Mouse (Mus musculus): Measurements from ENCODE around the gene Zbtb1. TPM values are rescaled to one million over a fixed set of nuclear protein-coding genes. Genes with fewer than 3 reads are reported as not detected.

Gene Zbtb1
- polyA plus RNA-seq, 1 experiment from 2014 or later = 4.3 TPM

- WGBS (ENCODE audit: insufficient replicate concordance) = under 1% methylated on average over 60 of the region's 63 CpGs
- Histone ChIP-seq H3K27me3 (no peaks in the 10 kb centered on the region), H3K4me2 (peak overlapping the region; percentile 89), H3K4me3 (replicated peaks) (peak overlapping the region; percentile 91), H3K27ac (peak overlapping the region; percentile 97), H3K9ac (peak overlapping the region; percentile 98), H3K4me1 (replicated peaks) (peaks cover 74% of the 10 kb centered on the region), H3K36me3 (no peaks in the 10 kb centered on the region), H3K9me3 (replicated peaks) (no peaks in the 10 kb centered on the region)
- ATAC-seq (ENCODE audit: low read depth) = peak; percentile 57
- DNase-seq = peak; percentile 72
Measured at GRCm38 (mm10) chr12:76370831-76371571, 935 bp downstream of the Zbtb1 start.

- Histone ChIP-seq H3K27me3 (no peaks in the 10 kb centered on the region), H3K4me2 (peak overlapping the region; percentile 89), H3K36me3 (no peaks in the 10 kb centered on the region), H3K9me3 (replicated peaks) (no peaks in the 10 kb centered on the region), H3K4me3 (replicated peaks) (peak overlapping the region; percentile 91), H3K27ac (peak overlapping the region; percentile 97), H3K9ac (peak overlapping the region; percentile 98), H3K4me1 (replicated peaks) (peaks cover 74% of the 10 kb centered on the region)
- no peak for ATAC-seq (ENCODE audit: low read depth)
- 20% methylated on average over 7 of the region's 7 CpGs for WGBS (ENCODE audit: insufficient replicate concordance)
- no peak for DNase-seq
Measured at GRCm38 (mm10) chr12:76372046-76372445, 2.0 kb downstream of the Zbtb1 start.

DNA sequence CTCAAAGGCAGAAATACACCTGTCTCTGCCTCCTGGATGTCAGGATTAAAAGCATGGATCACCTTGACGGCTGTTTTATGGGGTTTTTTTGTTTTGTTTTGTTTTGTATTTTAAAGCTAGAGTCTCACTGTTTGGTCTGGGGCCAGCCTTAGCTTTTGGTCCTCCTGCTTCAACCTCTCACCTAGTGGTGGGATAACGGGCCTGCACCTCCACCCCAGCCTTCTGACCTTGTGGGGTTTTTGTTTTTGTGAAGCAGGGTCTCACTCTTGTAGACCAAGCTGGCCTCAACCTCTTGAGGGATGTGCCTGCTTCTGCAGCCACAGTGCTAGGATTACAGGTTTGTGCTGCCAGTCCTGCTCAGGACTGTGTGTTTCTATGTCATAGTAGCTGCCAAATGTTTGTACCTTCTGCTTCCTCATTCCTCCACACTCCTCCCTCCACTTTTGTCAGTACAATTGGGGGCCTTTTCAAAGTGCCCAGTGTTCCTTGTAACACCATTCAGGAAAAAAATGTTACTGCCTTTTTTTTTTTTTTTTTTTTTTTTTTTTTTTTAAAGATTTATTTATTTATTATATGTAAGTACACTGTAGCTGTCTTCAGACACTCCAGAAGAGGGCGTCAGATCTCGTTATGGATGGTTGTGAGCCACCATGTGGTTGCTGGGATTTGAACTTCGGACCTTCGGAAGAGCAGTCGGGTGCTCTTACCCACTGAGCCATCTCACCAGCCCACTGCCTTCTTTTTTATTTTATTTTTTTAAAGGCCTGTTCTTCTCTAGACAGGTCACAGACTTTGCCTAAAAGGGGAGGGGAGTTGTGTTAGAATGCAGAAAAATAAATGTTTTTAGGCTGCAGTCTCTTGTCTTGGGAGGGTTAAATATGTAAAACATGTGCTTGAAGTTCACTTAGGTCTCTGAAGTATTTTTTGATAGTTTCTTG is 3.1 kb downstream of the Zbtb1 start:
- Histone ChIP-seq H3K4me2 (peak overlapping the region; percentile 89), H3K27ac (peak overlapping the region; percentile 97), H3K9ac (peak overlapping the region; percentile 98), H3K9me3 (replicated peaks) (no peaks in the 10 kb centered on the region), H3K36me3 (no peaks in the 10 kb centered on the region), H3K4me3 (replicated peaks) (peak overlapping the region; percentile 91), H3K27me3 (no peaks in the 10 kb centered on the region), H3K4me1 (replicated peaks) (peaks cover 74% of the 10 kb centered on the region)
- no peak for DNase-seq
- ATAC-seq (ENCODE audit: low read depth) = no peak
- WGBS (ENCODE audit: insufficient replicate concordance) = 60% methylated on average over 7 of the region's 7 CpGs

GRCm38 (mm10) chr12:76373991-76374390 is 3.9 kb downstream of the Zbtb1 start:
- peak overlapping the region; percentile 54 for H3K4me2 ChIP-seq
- 69% methylated on average over 6 of the region's 6 CpGs for WGBS (ENCODE audit: insufficient replicate concordance)
- 0 out of 2 replicates have a peak, but pooled peaks cover 3% of the 10 kb centered on the region for H3K36me3 ChIP-seq
- H3K27me3 ChIP-seq = no peaks in the 10 kb centered on the region
- no peak for ATAC-seq (ENCODE audit: low read depth)
- no peak overlapping the region for H3K4me3 ChIP-seq (replicated peaks)
- no peaks in the 10 kb centered on the region for H3K9me3 ChIP-seq (replicated peaks)
- H3K27ac ChIP-seq = peak overlapping the region; percentile 83
- peak overlapping the region; percentile 15; the same call in 1 of the 2 replicates for H3K9ac ChIP-seq
- DNase-seq = no peak
- H3K4me1 ChIP-seq (replicated peaks) = peaks cover 74% of the 10 kb centered on the region

GRCm38 (mm10) chr12:76374911-76375310 is 4.8 kb downstream of the Zbtb1 start:
- Histone ChIP-seq H3K27ac (peak overlapping the region; percentile 83), H3K4me3 (replicated peaks) (peak overlapping the region; percentile 26), H3K36me3 (peaks cover 9% of the 10 kb centered on the region; the same call in 1 of the 2 replicates), H3K27me3 (no peaks in the 10 kb centered on the region), H3K9me3 (replicated peaks) (no peaks in the 10 kb centered on the region), H3K4me1 (replicated peaks) (peaks cover 84% of the 10 kb centered on the region), H3K4me2 (peak overlapping the region; percentile 54), H3K9ac (peak overlapping the region; percentile 53)
- WGBS (ENCODE audit: insufficient replicate concordance) = 53% methylated on average over 4 of the region's 4 CpGs
- no peak for DNase-seq
- ATAC-seq (ENCODE audit: low read depth) = no peak

GRCm38 (mm10) chr12:76375506-76375905 is 5.4 kb downstream of the Zbtb1 start:
- peaks cover 14% of the 10 kb centered on the region; the same call in 1 of the 2 replicates for H3K36me3 ChIP-seq
- H3K27ac ChIP-seq = peak overlapping the region; percentile 83
- 12% methylated on average over 3 of the region's 3 CpGs for whole genome bisulfite sequencing (ENCODE audit: insufficient replicate concordance)
- no peaks in the 10 kb centered on the region for H3K9me3 ChIP-seq (replicated peaks)
- H3K27me3 ChIP-seq = no peaks in the 10 kb centered on the region
- H3K4me1 ChIP-seq (replicated peaks) = peaks cover 90% of the 10 kb centered on the region
- peak overlapping the region; percentile 53 for H3K9ac ChIP-seq
- DNase-seq (peak; percentile 73), ATAC-seq (ENCODE audit: low read depth) (peak; percentile 73)
- H3K4me3 ChIP-seq (replicated peaks) = peak overlapping the region; percentile 26
- H3K4me2 ChIP-seq = peak overlapping the region; percentile 54

DNA sequence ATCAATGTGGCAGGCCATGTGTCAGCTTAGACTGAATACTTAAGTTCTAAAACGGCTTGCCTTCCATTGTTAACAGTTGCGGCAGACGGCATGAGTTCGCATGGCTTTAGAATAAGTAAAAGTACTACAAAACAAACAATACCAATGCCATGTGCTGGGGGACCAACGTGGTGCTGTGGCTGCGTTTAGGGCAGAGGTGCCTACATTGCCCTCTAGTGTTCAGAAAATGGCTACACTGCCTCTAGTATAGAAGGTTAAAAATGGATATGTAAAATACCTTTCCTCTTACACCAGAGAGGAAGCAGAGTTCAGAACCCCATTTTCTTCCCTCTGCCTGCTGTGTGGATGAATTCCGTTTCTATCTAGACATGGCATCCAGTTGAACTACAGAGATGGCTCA is 6.6 kb downstream of the Zbtb1 start:
- peak overlapping the region; percentile 52 for H3K9ac ChIP-seq
- DNase-seq = no peak
- peak overlapping the region; percentile 54 for H3K4me2 ChIP-seq
- no peaks in the 10 kb centered on the region for H3K9me3 ChIP-seq (replicated peaks)
- H3K4me3 ChIP-seq (replicated peaks) = no peak overlapping the region
- WGBS (ENCODE audit: insufficient replicate concordance) = 21% methylated on average over 7 of the region's 7 CpGs
- no peaks in the 10 kb centered on the region for H3K27me3 ChIP-seq
- peaks cover 14% of the 10 kb centered on the region; the same call in 1 of the 2 replicates for H3K36me3 ChIP-seq
- H3K4me1 ChIP-seq (replicated peaks) = peaks cover 90% of the 10 kb centered on the region
- peak overlapping the region; percentile 83 for H3K27ac ChIP-seq
- no peak for ATAC-seq (ENCODE audit: low read depth)

GRCm38 (mm10) chr12:76377059-76377458 is 7.0 kb downstream of the Zbtb1 start:
- no peak overlapping the region for H3K9ac ChIP-seq
- H3K27me3 ChIP-seq = no peaks in the 10 kb centered on the region
- no peak overlapping the region; the same call in 1 of the 2 replicates for H3K4me2 ChIP-seq
- H3K27ac ChIP-seq = peak overlapping the region; percentile 15; the same call in 1 of the 2 replicates
- H3K36me3 ChIP-seq = peaks cover 14% of the 10 kb centered on the region; the same call in 1 of the 2 replicates
- no peak overlapping the region for H3K4me3 ChIP-seq (replicated peaks)
- ATAC-seq (ENCODE audit: low read depth) = peak; percentile 7; the same call in 1 of the 2 replicates
- no peak for DNase-seq
- 85% methylated on average over 6 of the region's 6 CpGs for WGBS (ENCODE audit: insufficient replicate concordance)
- H3K9me3 ChIP-seq (replicated peaks) = no peaks in the 10 kb centered on the region
- H3K4me1 ChIP-seq (replicated peaks) = peaks cover 86% of the 10 kb centered on the region

GRCm38 (mm10) chr12:76377726-76378125 is 7.7 kb downstream of the Zbtb1 start:
- no peak overlapping the region for H3K4me2 ChIP-seq
- DNase-seq (no peak), ATAC-seq (ENCODE audit: low read depth) (no peak)
- WGBS (ENCODE audit: insufficient replicate concordance) = 87% methylated on average over 3 of the region's 3 CpGs
- peaks cover 14% of the 10 kb centered on the region; the same call in 1 of the 2 replicates for H3K36me3 ChIP-seq
- H3K4me3 ChIP-seq (replicated peaks) = no peak overlapping the region
- peak overlapping the region; percentile 15; the same call in 1 of the 2 replicates for H3K27ac ChIP-seq
- H3K9me3 ChIP-seq (replicated peaks) = no peaks in the 10 kb centered on the region
- H3K4me1 ChIP-seq (replicated peaks) = peaks cover 79% of the 10 kb centered on the region
- H3K27me3 ChIP-seq = no peaks in the 10 kb centered on the region
- peak overlapping the region; percentile 13; the same call in 1 of the 2 replicates for H3K9ac ChIP-seq

GRCm38 (mm10) chr12:76378556-76378955 is 8.5 kb downstream of the Zbtb1 start:
- DNase-seq (no peak), ATAC-seq (ENCODE audit: low read depth) (no peak)
- H3K36me3 ChIP-seq = peaks cover 14% of the 10 kb centered on the region; the same call in 1 of the 2 replicates
- peaks cover 73% of the 10 kb centered on the region for H3K4me1 ChIP-seq (replicated peaks)
- H3K4me3 ChIP-seq (replicated peaks) = no peak overlapping the region
- no peak overlapping the region for H3K4me2 ChIP-seq
- H3K27me3 ChIP-seq = no peaks in the 10 kb centered on the region
- H3K9me3 ChIP-seq (replicated peaks) = no peaks in the 10 kb centered on the region
- 79% methylated on average over 5 of the region's 5 CpGs for WGBS (ENCODE audit: insufficient replicate concordance)
- H3K27ac ChIP-seq = peak overlapping the region; percentile 40
- H3K9ac ChIP-seq = no peak overlapping the region

GRCm38 (mm10) chr12:76380151-76380550 is 10.1 kb downstream of the Zbtb1 start:
- ATAC-seq (ENCODE audit: low read depth) = no peak
- DNase-seq = no peak
- Histone ChIP-seq H3K9me3 (replicated peaks) (no peaks in the 10 kb centered on the region), H3K36me3 (peaks cover 20% of the 10 kb centered on the region), H3K4me2 (no peak overlapping the region), H3K27me3 (no peaks in the 10 kb centered on the region), H3K9ac (no peak overlapping the region), H3K27ac (no peak overlapping the region), H3K4me3 (replicated peaks) (no peak overlapping the region), H3K4me1 (replicated peaks) (peaks cover 57% of the 10 kb centered on the region)
- WGBS (ENCODE audit: insufficient replicate concordance) = 60% methylated on average over 7 of the region's 7 CpGs
